Comparison of ENCODE assay signal across 9 mouse cellular contexts in the genomic region with DNA sequence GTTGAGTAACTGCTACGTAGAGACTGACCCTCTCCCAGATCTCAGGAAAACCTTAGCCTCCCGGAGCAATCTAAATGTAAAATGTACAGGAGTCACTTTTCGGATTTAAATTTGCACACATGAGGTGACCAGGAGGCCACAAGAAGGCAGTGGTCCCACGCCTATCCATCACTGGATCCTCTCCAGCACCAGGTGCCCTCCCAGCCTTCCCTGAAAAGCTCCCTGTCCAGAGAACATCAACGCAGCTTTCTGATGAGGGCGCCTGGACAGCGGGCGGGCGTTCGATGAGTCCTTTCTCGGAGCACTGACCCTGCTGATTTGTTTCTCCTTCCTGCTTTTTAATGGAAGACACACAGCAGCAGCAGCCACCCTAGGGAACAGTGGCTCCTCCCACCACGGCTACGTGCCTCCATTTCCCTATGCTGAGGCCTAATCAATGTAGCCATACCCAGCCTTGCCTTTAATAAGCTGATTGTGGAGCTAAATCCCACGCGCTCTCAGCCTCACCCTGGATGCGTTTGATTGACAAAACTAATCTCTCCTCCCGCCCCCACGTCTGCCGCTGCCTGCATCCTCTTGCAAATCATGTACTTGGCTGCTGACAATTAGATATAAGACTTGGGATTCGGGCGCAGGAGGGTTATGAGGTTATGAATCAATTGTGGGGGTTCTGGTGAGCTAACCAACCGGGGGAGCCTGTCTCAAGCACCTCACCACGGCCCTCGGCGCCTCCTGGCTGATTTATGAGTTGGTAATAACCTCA.
A peak's percentile ranks its signal among the peaks of the same experiment; 100 is the strongest.
DNase-seq lines count a peak whose midpoint lies in the region; ATAC-seq and TF ChIP-seq lines count a peak whose summit lies in the region.
"Had no signal": no experiment of that assay in that cellular context is flagged by ENCODE, and none has a peak within 500 bp of the region (broad histone marks: within the 10 kb centered on the region; RNA-seq: fewer than 3 reads in every experiment).

No protein-coding gene starts in this region.

- no peak overlapping the region for H3K4me3 ChIP-seq in kidney, postnatal 0 days (replicated peaks; ENCODE audit: low read depth, low read length)
- no peak overlapping the region for H3K4me3 ChIP-seq in limb, embryonic 10.5 days
- H3K4me3 ChIP-seq: embryonic facial prominence, embryonic 13.5 days had no signal

- peak; percentile 32 for DNase-seq in kidney, postnatal 0 days (ENCODE audit: low spot score)
- no peak for DNase-seq in kidney, postnatal 25 days
- peak; percentile 56 to 69 for DNase-seq in frontal cortex, postnatal 36 days (ENCODE audit: low spot score in 2 of 2)
- DNase-seq in limb, embryonic 10.5 days (ENCODE audit: low spot score), result no peak
- DNase-seq in right cerebral cortex, postnatal 25 days, result peak; percentile 28
- DNase-seq in urinary bladder, adult 2 months (ENCODE audit: low spot score), result no peak
- DNase-seq in adrenal gland, adult 2 months, result no peak
- no peak for DNase-seq in ovary, adult 18-20 months (ENCODE audit: low spot score)

- no peaks in the 10 kb centered on the region for H3K27me3 ChIP-seq in kidney, postnatal 0 days (ENCODE audit: insufficient read depth, low read length)
- no peaks in the 10 kb centered on the region for H3K27me3 ChIP-seq in limb, embryonic 10.5 days (ENCODE audit: low read depth, poor library complexity, severe bottlenecking)
- H3K27me3 ChIP-seq: embryonic facial prominence, embryonic 13.5 days had no signal

- H3K4me1 ChIP-seq in kidney, postnatal 0 days (replicated peaks; ENCODE audit: insufficient read depth, low read length), result peaks cover 4% of the 10 kb centered on the region; the same call in 1 of the 2 replicates
- H3K4me1 ChIP-seq in limb, embryonic 10.5 days, result peaks cover 15% of the 10 kb centered on the region

- no peak for ATAC-seq in kidney, postnatal 0 days (replicated peaks; ENCODE audit: low FRiP score, low read depth)

- H3K36me3 ChIP-seq in kidney, postnatal 0 days (ENCODE audit: insufficient read depth, low read length), result no peaks in the 10 kb centered on the region
- H3K36me3 ChIP-seq in limb, embryonic 10.5 days, result no peaks in the 10 kb centered on the region
- H3K36me3 ChIP-seq: embryonic facial prominence, embryonic 13.5 days had no signal

- no peak for TF ChIP-seq CTCF in kidney, postnatal 0 days (IDR thresholded peaks at IDR 0.05; ENCODE audit: low read depth)

- no peak overlapping the region for H3K27ac ChIP-seq in kidney, postnatal 0 days
- peak overlapping the region; percentile 14; the same call in 1 of the 2 replicates for H3K27ac ChIP-seq in limb, embryonic 10.5 days
- H3K27ac ChIP-seq: embryonic facial prominence, embryonic 13.5 days had no signal

- WGBS in kidney, postnatal 0 days, result 40% methylated on average over 25 of the region's 25 CpGs
- 77% methylated on average over 25 of the region's 25 CpGs for WGBS in limb, embryonic 10.5 days

- peak overlapping the region; percentile 11; the same call in 1 of the 2 replicates for H3K4me2 ChIP-seq in kidney, postnatal 0 days (ENCODE audit: low read length)
- H3K4me2 ChIP-seq: embryonic facial prominence, embryonic 13.5 days had no signal

- H3K9me3 ChIP-seq in kidney, postnatal 0 days (replicated peaks; ENCODE audit: low read length), result no peaks in the 10 kb centered on the region
- H3K9me3 ChIP-seq in limb, embryonic 10.5 days (replicated peaks), result no peaks in the 10 kb centered on the region
- H3K9me3 ChIP-seq: embryonic facial prominence, embryonic 13.5 days had no signal

- no peak overlapping the region for H3K9ac ChIP-seq in kidney, postnatal 0 days (ENCODE audit: low read depth, low read length)
- H3K9ac ChIP-seq: embryonic facial prominence, embryonic 13.5 days had no signal

Comparison
In these comparisons a context has a peak if more than half of its experiments do, and no peak if none do; other contexts are left out.
1. DNase-seq: peak in kidney, postnatal 0 days (single experiment), frontal cortex, postnatal 36 days (2 of 2) and right cerebral cortex, postnatal 25 days (single experiment); none in kidney, postnatal 25 days (0 of 2), limb, embryonic 10.5 days (single experiment), urinary bladder, adult 2 months (single experiment), adrenal gland, adult 2 months (single experiment) and ovary, adult 18-20 months (single experiment).